Mouse (Mus musculus) midbrain, postnatal 0 days (tissue): Measurements from ENCODE around the gene 5730596B20Rik. TPM values are rescaled to one million over a fixed set of nuclear protein-coding genes. Genes with fewer than 3 reads are reported as not detected.
A peak's percentile ranks its signal among the peaks of the same experiment; 100 is the strongest.

ENCODE experiments used
- ATAC-seq: fragments of 200-750 bp; cut with Nextera tagmentation; 2 replicates; pipeline ENCODE4 v1.8.0; 2017; ENCODE audit warnings: moderate number of reproducible peaks, mild to moderate bottlenecking, moderate TSS enrichment, moderate library complexity; ENCODE audit not compliant: low FRiP score
- DNase-seq: peaks from one replicate; pipeline ENCODE4 v3.0.0-alpha.2; 2015; ENCODE audit warnings: low spot score
- H3K27ac ChIP-seq: fragments of 300-500 bp; sonication (generic); 2 replicates; pipeline ENCODE4 v1.5.1; 2014; ENCODE audit warnings: low read depth, mild to moderate bottlenecking, low read length, mixed read lengths
- H3K27me3 ChIP-seq: fragments of 300-500 bp; sonication (generic); 2 replicates; pipeline ENCODE4 v1.6.1; 2014; ENCODE audit warnings: low read length, control low read depth, mixed read lengths; ENCODE audit not compliant: insufficient read depth
- H3K36me3 ChIP-seq: fragments of 300-500 bp; sonication (generic); 2 replicates; pipeline ENCODE4 v1.6.1; 2014; ENCODE audit warnings: low read length, control low read depth, mixed read lengths; ENCODE audit not compliant: insufficient read depth
- H3K4me1 ChIP-seq: fragments of 300-500 bp; sonication (generic); 2 replicates; pipeline ENCODE4 v1.6.1; 2014; ENCODE audit warnings: mild to moderate bottlenecking, control low read depth, antibody characterized with exemption, low read length, mixed read lengths; ENCODE audit not compliant: insufficient read depth
- H3K4me2 ChIP-seq: fragments of 300-500 bp; sonication (generic); 2 replicates; pipeline ENCODE4 v1.6.1; 2014; ENCODE audit warnings: low read depth, mild to moderate bottlenecking, low read length, mixed read lengths; ENCODE audit not compliant: poor library complexity, severe bottlenecking
- H3K4me3 ChIP-seq: fragments of 300-500 bp; sonication (generic); 2 replicates; pipeline ENCODE4 v1.5.1; 2014; ENCODE audit warnings: low read depth, mild to moderate bottlenecking, low read length, moderate library complexity
- H3K9ac ChIP-seq: fragments of 300-500 bp; sonication (generic); replicated peaks from 2 replicates; pipeline ENCODE4 v1.6.1; 2014; ENCODE audit warnings: mild to moderate bottlenecking, low read length, moderate library complexity, mixed read lengths; ENCODE audit not compliant: poor library complexity, severe bottlenecking
- H3K9me3 ChIP-seq: fragments of 300-500 bp; sonication (generic); 2 replicates; pipeline ENCODE4 v1.6.1; 2016; ENCODE audit warnings: low read length, control low read depth
- CTCF ChIP-seq: IDR thresholded peaks from 2 replicates; pipeline ENCODE4 v1.5.1; 2016; ENCODE audit warnings: antibody characterized with exemption, mild to moderate bottlenecking
- WGBS: fragments of 180-500 bp; shearing (Covaris S2); extraction: QIAGEN DNeasy Blood & Tissue Kit; methylation state at CpG from one replicate; pipeline ENCODE4 v1.1.7; 2014; 5-methylcytosine and 5-hydroxymethylcytosine counted together
- polyA plus RNA-seq: library from polyadenylated mRNA; unstranded; fragments of >200 nt; fragmentation: Nextera tagmentation; extraction: Ambion mirVana; gene quantifications from 2 replicates; pipeline ENCODE4 v1.2.1, GENCODE M21; 2015
- total RNA-seq: library from RNA; depleted of rRNA; stranded (reverse); fragments of >200 nt; gene quantifications from 2 replicates; pipeline ENCODE4 v1.2.3, GENCODE M21; 2014

The 5730596B20Rik gene
- total and polyA plus RNA-seq, 2 experiments from 2014 or later = not detected

- Histone ChIP-seq H3K4me1 (no peaks in the 10 kb centered on the region), H3K36me3 (no peaks in the 10 kb centered on the region), H3K9ac (no peak overlapping the region), H3K9me3 (no peaks in the 10 kb centered on the region), H3K4me3 (no peak overlapping the region), H3K4me2 (0 out of 2 replicates have a peak overlapping the region, but pooled peaks have one; percentile 7), H3K27ac (no peak overlapping the region), H3K27me3 (peaks cover 76% of the 10 kb centered on the region)
- ATAC-seq (no peak), DNase-seq (no peak)
- no peak for TF ChIP-seq CTCF
- WGBS = 5% methylated on average over 7 of the region's 7 CpGs
Observed at GRCm38 (mm10) chr6:52171938-52172337, 5.4 kb upstream of the 5730596B20Rik start.

GRCm38 (mm10) chr6:52172501-52172900 is 4.8 kb upstream of the 5730596B20Rik start:
- H3K9ac ChIP-seq = no peak overlapping the region

GRCm38 (mm10) chr6:52173648-52174047 is 3.6 kb upstream of the 5730596B20Rik start:
- H3K4me1 ChIP-seq = no peaks in the 10 kb centered on the region
- WGBS = 7% methylated on average over 4 of the region's 4 CpGs
- no peak for ATAC-seq
- H3K4me3 ChIP-seq = no peak overlapping the region
- TF ChIP-seq CTCF = no peak
- H3K9me3 ChIP-seq = no peaks in the 10 kb centered on the region
- H3K27me3 ChIP-seq = peaks cover 82% of the 10 kb centered on the region
- H3K9ac ChIP-seq = no peak overlapping the region
- H3K4me2 ChIP-seq = no peak overlapping the region
- no peaks in the 10 kb centered on the region for H3K36me3 ChIP-seq
- H3K27ac ChIP-seq = no peak overlapping the region
- no peak for DNase-seq

More at GRCm38 (mm10) chr6:52172501-52172900, 4.8 kb upstream of the 5730596B20Rik start:
- Histone ChIP-seq H3K9me3 (no peaks in the 10 kb centered on the region), H3K27me3 (peaks cover 76% of the 10 kb centered on the region), H3K27ac (no peak overlapping the region), H3K4me2 (0 out of 2 replicates have a peak overlapping the region, but pooled peaks have one; percentile 7), H3K4me1 (no peaks in the 10 kb centered on the region), H3K4me3 (no peak overlapping the region), H3K36me3 (no peaks in the 10 kb centered on the region)
- TF ChIP-seq CTCF = no peak
- ATAC-seq (no peak), DNase-seq (peak; percentile 94)
- 1% methylated on average over 35 of the region's 35 CpGs for whole genome bisulfite sequencing

GRCm38 (mm10) chr6:52174968-52175751 is 2.1 kb upstream of the 5730596B20Rik start:
- Histone ChIP-seq H3K4me1 (no peaks in the 10 kb centered on the region), H3K27me3 (peaks cover 88% of the 10 kb centered on the region), H3K4me3 (no peak overlapping the region), H3K9me3 (no peaks in the 10 kb centered on the region), H3K9ac (no peak overlapping the region), H3K36me3 (no peaks in the 10 kb centered on the region), H3K27ac (no peak overlapping the region), H3K4me2 (no peak overlapping the region)
- no peak for TF ChIP-seq CTCF
- no peak for ATAC-seq
- DNase-seq = no peak
- 2% methylated on average over 38 of the region's 41 CpGs for WGBS

GRCm38 (mm10) chr6:52175864-52176263 is 1.4 kb upstream of the 5730596B20Rik start:
- H3K27ac ChIP-seq = no peak overlapping the region
- ATAC-seq (no peak), DNase-seq (no peak)
- no peaks in the 10 kb centered on the region for H3K9me3 ChIP-seq
- no peak overlapping the region for H3K4me3 ChIP-seq
- no peak overlapping the region for H3K4me2 ChIP-seq
- under 1% methylated on average over 21 of the region's 35 CpGs for WGBS
- peaks cover 88% of the 10 kb centered on the region for H3K27me3 ChIP-seq
- no peak for TF ChIP-seq CTCF
- no peak overlapping the region for H3K9ac ChIP-seq
- no peaks in the 10 kb centered on the region for H3K36me3 ChIP-seq
- H3K4me1 ChIP-seq = no peaks in the 10 kb centered on the region

GRCm38 (mm10) chr6:52176391-52176790 is 907 bp upstream of the 5730596B20Rik start:
- no peak for TF ChIP-seq CTCF
- no peak overlapping the region for H3K4me2 ChIP-seq
- H3K27me3 ChIP-seq = peaks cover 88% of the 10 kb centered on the region
- WGBS = 2% methylated on average over 6 of the region's 6 CpGs
- ATAC-seq = no peak
- no peaks in the 10 kb centered on the region for H3K4me1 ChIP-seq
- no peaks in the 10 kb centered on the region for H3K36me3 ChIP-seq
- H3K4me3 ChIP-seq = no peak overlapping the region
- H3K27ac ChIP-seq = no peak overlapping the region
- no peak overlapping the region for H3K9ac ChIP-seq
- H3K9me3 ChIP-seq = no peaks in the 10 kb centered on the region
- DNase-seq = no peak
